9 mouse cellular contexts compared by ENCODE assay signal in genomic region chr8:119832101-119832617, GRCm38 (mm10). TPM values are rescaled to one million over a fixed set of nuclear protein-coding genes. Genes with fewer than 3 reads are reported as not detected.
A peak's percentile ranks its signal among the peaks of the same experiment; 100 is the strongest.
DNase-seq lines count a peak whose midpoint lies in the region; ATAC-seq and TF ChIP-seq lines count a peak whose summit lies in the region.
"Had no signal": no experiment of that assay in that cellular context is flagged by ENCODE, and none has a peak within 500 bp of the region (broad histone marks: within the 10 kb centered on the region; RNA-seq: fewer than 3 reads in every experiment).

No protein-coding gene starts in this region.

- no peaks in the 10 kb centered on the region for H3K9me3 ChIP-seq in heart, postnatal 0 days (replicated peaks; ENCODE audit: control insufficient read depth, low read length)
- H3K9me3 ChIP-seq in embryonic facial prominence, embryonic 11.5 days (replicated peaks; ENCODE audit: control insufficient read depth, low read length), result no peaks in the 10 kb centered on the region
- H3K9me3 ChIP-seq in hindbrain, postnatal 0 days (ENCODE audit: low read length), result no peaks in the 10 kb centered on the region
- no peaks in the 10 kb centered on the region for H3K9me3 ChIP-seq in midbrain, embryonic 14.5 days (ENCODE audit: control insufficient read depth, low read length)

- no peaks in the 10 kb centered on the region for H3K36me3 ChIP-seq in heart, postnatal 0 days (replicated peaks; ENCODE audit: control insufficient read depth, insufficient read depth, low read length)
- no peaks in the 10 kb centered on the region for H3K36me3 ChIP-seq in embryonic facial prominence, embryonic 11.5 days (replicated peaks; ENCODE audit: control insufficient read depth, insufficient read depth, low read depth, low read length)
- no peaks in the 10 kb centered on the region for H3K36me3 ChIP-seq in hindbrain, postnatal 0 days (ENCODE audit: insufficient read depth, low read length)
- H3K36me3 ChIP-seq in midbrain, embryonic 14.5 days (ENCODE audit: control insufficient read depth, insufficient read depth, low read length), result 0 out of 2 replicates have a peak, but pooled peaks cover 7% of the 10 kb centered on the region

- peaks cover 19% of the 10 kb centered on the region for H3K4me1 ChIP-seq in heart, postnatal 0 days (ENCODE audit: control insufficient read depth, insufficient read depth)
- H3K4me1 ChIP-seq in embryonic facial prominence, embryonic 11.5 days (ENCODE audit: control insufficient read depth, insufficient read depth, low read length), result peaks cover 13% of the 10 kb centered on the region
- peaks cover 47% of the 10 kb centered on the region for H3K4me1 ChIP-seq in hindbrain, postnatal 0 days (ENCODE audit: insufficient read depth, low read length)
- peaks cover 65% of the 10 kb centered on the region for H3K4me1 ChIP-seq in midbrain, embryonic 14.5 days (ENCODE audit: control insufficient read depth, insufficient read depth, low read length)

- DNase-seq in heart, postnatal 0 days (ENCODE audit: low spot score), result no peak
- DNase-seq in heart, postnatal 36 days, result no peak
- DNase-seq in embryonic facial prominence, embryonic 11.5 days (ENCODE audit: low spot score), result no peak
- DNase-seq in hindbrain, postnatal 0 days (ENCODE audit: low spot score), result no peak
- no peak for DNase-seq in midbrain, embryonic 14.5 days
- no peak for DNase-seq in embryo, embryonic 10 days (ENCODE audit: low spot score)
- no peak for DNase-seq in adipocyte (ENCODE audit: low spot score)
- DNase-seq: thymus, postnatal 36 days had no signal

- 62% methylated on average over 7 of the region's 7 CpGs for WGBS in heart, postnatal 0 days
- WGBS in embryonic facial prominence, embryonic 11.5 days, result 70% methylated on average over 7 of the region's 7 CpGs
- 51% methylated on average over 7 of the region's 7 CpGs for WGBS in hindbrain, postnatal 0 days
- 60% methylated on average over 7 of the region's 7 CpGs for WGBS in midbrain, embryonic 14.5 days

- TF ChIP-seq EP300 in heart, postnatal 0 days (IDR thresholded peaks at IDR 0.05; ENCODE audit: low read depth), result no peak

- H3K4me2 ChIP-seq in heart, postnatal 0 days (ENCODE audit: low read depth, low read length), result peak overlapping the region; percentile 51; the same call in 1 of the 2 replicates
- no peak overlapping the region for H3K4me2 ChIP-seq in embryonic facial prominence, embryonic 11.5 days (ENCODE audit: low read depth, low read length)
- H3K4me2 ChIP-seq in hindbrain, postnatal 0 days (ENCODE audit: low read depth, low read length), result peak overlapping the region; percentile 22
- H3K4me2 ChIP-seq in midbrain, embryonic 14.5 days (ENCODE audit: low read length), result peak overlapping the region; percentile 41

- intact Hi-C loops in heart, postnatal 36 days (cut with DNase I), result no loop called here

- H3K9ac ChIP-seq in heart, postnatal 0 days (replicated peaks; ENCODE audit: low read depth, low read length), result no peak overlapping the region
- H3K9ac ChIP-seq in embryonic facial prominence, embryonic 11.5 days (replicated peaks; ENCODE audit: low read length), result peak overlapping the region; percentile 7; the same call in 1 of the 2 replicates
- H3K9ac ChIP-seq in hindbrain, postnatal 0 days (replicated peaks; ENCODE audit: low read length), result no peak overlapping the region
- H3K9ac ChIP-seq in midbrain, embryonic 14.5 days (replicated peaks; ENCODE audit: low read length), result peak overlapping the region; percentile 27; the same call in 1 of the 2 replicates

- no peaks in the 10 kb centered on the region for H3K27me3 ChIP-seq in heart, postnatal 0 days (ENCODE audit: control insufficient read depth, insufficient read depth, low read length)
- H3K27me3 ChIP-seq in embryonic facial prominence, embryonic 11.5 days (ENCODE audit: control insufficient read depth, insufficient read depth, low read length), result no peaks in the 10 kb centered on the region
- H3K27me3 ChIP-seq in hindbrain, postnatal 0 days (ENCODE audit: insufficient read depth, low read length), result no peaks in the 10 kb centered on the region
- H3K27me3 ChIP-seq in midbrain, embryonic 14.5 days (ENCODE audit: control insufficient read depth, insufficient read depth, low read length), result no peaks in the 10 kb centered on the region

- H3K4me3 ChIP-seq in heart, postnatal 0 days (ENCODE audit: low read depth, low read length), result no peak overlapping the region
- H3K4me3 ChIP-seq in embryonic facial prominence, embryonic 11.5 days (ENCODE audit: low read depth, low read length), result no peak overlapping the region
- no peak overlapping the region for H3K4me3 ChIP-seq in hindbrain, postnatal 0 days (ENCODE audit: low read length)
- H3K4me3 ChIP-seq in midbrain, embryonic 14.5 days (replicated peaks; ENCODE audit: low read depth, low read length), result no peak overlapping the region

- no peak overlapping the region for H3K27ac ChIP-seq in heart, postnatal 0 days (ENCODE audit: low read depth)
- H3K27ac ChIP-seq in embryonic facial prominence, embryonic 11.5 days (replicated peaks; ENCODE audit: low read depth, low read length), result no peak overlapping the region; the same call in 1 of the 2 replicates
- peak overlapping the region; percentile 32; the same call in 1 of the 2 replicates for H3K27ac ChIP-seq in hindbrain, postnatal 0 days
- H3K27ac ChIP-seq in midbrain, embryonic 14.5 days (replicated peaks; ENCODE audit: low read depth, low read length), result peak overlapping the region; percentile 66

- TF ChIP-seq CTCF in heart, postnatal 0 days (IDR thresholded peaks at IDR 0.05; ENCODE audit: low read depth), result no peak
- no peak for TF ChIP-seq CTCF in hindbrain, postnatal 0 days (IDR thresholded peaks at IDR 0.05; ENCODE audit: low read depth)

- ATAC-seq in heart, postnatal 0 days (ENCODE audit: insufficient read depth, low read depth), result no peak
- ATAC-seq in embryonic facial prominence, embryonic 11.5 days (replicated peaks; ENCODE audit: insufficient number of reproducible peaks, low FRiP score, low TSS enrichment, low read depth), result no peak
- ATAC-seq in hindbrain, postnatal 0 days, result no peak
- 0 out of 2 replicates have a peak, but pooled peaks have one; percentile 13 for ATAC-seq in midbrain, embryonic 14.5 days (ENCODE audit: low FRiP score, low TSS enrichment)
- no peak for ATAC-seq in monocyte, adult 5-6 weeks (replicated peaks; ENCODE audit: insufficient number of reproducible peaks, low FRiP score, low TSS enrichment, poor library complexity, severe bottlenecking)

RNA-seq across cellular contexts. Expression of gene Cotl1, which starts 8.2 kb away (rescaled TPM):
- 28.3 and 79.5 TPM in 2 replicates for total RNA-seq in heart, postnatal 0 days (2014; rRNA removed; ENCODE audit: low replicate concordance)
- 15.4 and 22.3 TPM in 2 replicates for polyA plus RNA-seq in heart, postnatal 0 days (2015; fragmentation: Nextera tagmentation; extraction: Ambion mirVana)
- 10 to 100 TPM; 17.5 to 19.0 TPM for total RNA-seq in heart, postnatal 36 days (2021)
- 321 and 363 TPM in 2 replicates for polyA plus RNA-seq in embryonic facial prominence, embryonic 11.5 days (2014; fragmentation: Nextera tagmentation; extraction: Ambion mirVana)
- total RNA-seq in hindbrain, postnatal 0 days (2014; rRNA removed), result 263 and 269 TPM in 2 replicates
- polyA plus RNA-seq in hindbrain, postnatal 0 days (2015; fragmentation: Nextera tagmentation; extraction: Ambion mirVana), result 85.4 and 87.8 TPM in 2 replicates
- 291 and 381 TPM in 2 replicates for polyA plus RNA-seq in midbrain, embryonic 14.5 days (2014; fragmentation: Nextera tagmentation; extraction: Ambion mirVana)
- total RNA-seq in monocyte, adult 5-6 weeks (2017), result 289 to 324 TPM (median 310 TPM) in 3 replicates

RNA-seq across cellular contexts. Expression of gene Klhl36, which starts 29.9 kb away (rescaled TPM):
- 6.5 and 10.0 TPM in 2 replicates for total RNA-seq in heart, postnatal 0 days (2014; rRNA removed; ENCODE audit: low replicate concordance)
- polyA plus RNA-seq in heart, postnatal 0 days (2015; fragmentation: Nextera tagmentation; extraction: Ambion mirVana), result 6.7 and 6.9 TPM in 2 replicates
- 1 to 10 TPM; 2.5 to 2.6 TPM for total RNA-seq in heart, postnatal 36 days (2021)
- 6.5 and 8.1 TPM in 2 replicates for polyA plus RNA-seq in embryonic facial prominence, embryonic 11.5 days (2014; fragmentation: Nextera tagmentation; extraction: Ambion mirVana)
- total RNA-seq in hindbrain, postnatal 0 days (2014; rRNA removed), result 36.6 and 37.3 TPM in 2 replicates
- polyA plus RNA-seq in hindbrain, postnatal 0 days (2015; fragmentation: Nextera tagmentation; extraction: Ambion mirVana), result 20.6 and 22.0 TPM in 2 replicates
- 14.0 and 18.1 TPM in 2 replicates for polyA plus RNA-seq in midbrain, embryonic 14.5 days (2014; fragmentation: Nextera tagmentation; extraction: Ambion mirVana)
- 8.5 to 16.5 TPM (median 14.2 TPM) in 3 replicates for total RNA-seq in monocyte, adult 5-6 weeks (2017)

RNA-seq across cellular contexts. Expression of gene Tldc1, which starts 53.9 kb away (rescaled TPM):
- 17.7 and 28.6 TPM in 2 replicates for total RNA-seq in heart, postnatal 0 days (2014; rRNA removed; ENCODE audit: low replicate concordance)
- polyA plus RNA-seq in heart, postnatal 0 days (2015; fragmentation: Nextera tagmentation; extraction: Ambion mirVana), result 12.1 and 14.2 TPM in 2 replicates
- total RNA-seq in heart, postnatal 36 days (2021), result 10 to 100 TPM; 11.1 to 13.3 TPM
- polyA plus RNA-seq in embryonic facial prominence, embryonic 11.5 days (2014; fragmentation: Nextera tagmentation; extraction: Ambion mirVana), result 6.5 and 6.9 TPM in 2 replicates
- 20.2 and 21.2 TPM in 2 replicates for total RNA-seq in hindbrain, postnatal 0 days (2014; rRNA removed)
- 7.4 and 8.4 TPM in 2 replicates for polyA plus RNA-seq in hindbrain, postnatal 0 days (2015; fragmentation: Nextera tagmentation; extraction: Ambion mirVana)
- polyA plus RNA-seq in midbrain, embryonic 14.5 days (2014; fragmentation: Nextera tagmentation; extraction: Ambion mirVana), result 5.8 and 6.3 TPM in 2 replicates
- 2.2 to 8.0 TPM (median 3.8 TPM) in 3 replicates for total RNA-seq in monocyte, adult 5-6 weeks (2017)

Comparison
In these comparisons a context has a peak if more than half of its experiments do, and no peak if none do; other contexts are left out.
1. H3K27ac ChIP-seq: peak in hindbrain, postnatal 0 days (single experiment) and midbrain, embryonic 14.5 days (single experiment); none in heart, postnatal 0 days (single experiment) and embryonic facial prominence, embryonic 11.5 days (single experiment).
2. H3K9ac ChIP-seq: peak in embryonic facial prominence, embryonic 11.5 days (single experiment) and midbrain, embryonic 14.5 days (single experiment); none in heart, postnatal 0 days (single experiment) and hindbrain, postnatal 0 days (single experiment).